Mouse (Mus musculus): ENCODE results near the gene Olfr109.

The Olfr109 gene

DNA sequence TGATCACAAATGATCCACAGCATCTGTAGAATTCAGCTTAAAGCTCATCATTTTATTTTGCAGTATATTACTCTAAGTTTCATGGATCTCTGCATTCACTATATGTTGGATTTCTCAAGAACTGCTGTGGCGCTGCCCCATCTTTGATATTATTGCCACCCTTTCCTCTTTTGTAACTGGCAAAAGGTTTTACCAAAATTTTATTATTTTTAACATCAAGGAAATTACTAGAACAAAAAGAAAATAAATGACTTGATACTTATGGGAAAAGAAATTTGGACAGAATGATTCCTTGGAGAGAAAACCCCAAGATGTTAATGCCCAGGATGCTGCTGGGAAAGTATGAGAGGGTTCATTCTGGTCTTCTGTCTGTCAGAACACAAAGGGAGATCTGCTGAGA, at the start of gene Olfr109:
Gene Olfr109 (plus strand): TSS at position 301 of the 400 bp plus-strand sequence.
- no peak for DNase-seq

DNA sequence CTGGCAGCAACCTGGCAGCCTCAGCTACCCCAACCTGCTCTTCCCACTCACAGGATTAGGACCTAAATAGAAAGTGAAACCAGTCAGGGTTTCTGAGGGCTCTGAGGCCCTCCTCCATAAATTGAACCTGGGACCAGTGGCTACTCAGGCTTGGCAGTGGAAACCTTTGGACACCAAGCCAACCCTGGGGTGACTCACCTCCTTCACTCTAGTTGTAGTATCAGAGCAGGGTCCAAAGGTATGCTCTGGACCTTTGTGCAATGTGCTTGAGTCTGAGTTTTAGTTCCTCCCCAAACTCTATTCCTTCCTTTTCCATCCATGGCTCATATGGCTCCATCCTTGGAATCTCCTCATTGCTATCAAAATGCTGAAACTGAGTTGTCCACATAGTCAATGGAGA, 45.3 kb upstream of the Olfr109 start:
- DNase-seq, result no peak

DNA sequence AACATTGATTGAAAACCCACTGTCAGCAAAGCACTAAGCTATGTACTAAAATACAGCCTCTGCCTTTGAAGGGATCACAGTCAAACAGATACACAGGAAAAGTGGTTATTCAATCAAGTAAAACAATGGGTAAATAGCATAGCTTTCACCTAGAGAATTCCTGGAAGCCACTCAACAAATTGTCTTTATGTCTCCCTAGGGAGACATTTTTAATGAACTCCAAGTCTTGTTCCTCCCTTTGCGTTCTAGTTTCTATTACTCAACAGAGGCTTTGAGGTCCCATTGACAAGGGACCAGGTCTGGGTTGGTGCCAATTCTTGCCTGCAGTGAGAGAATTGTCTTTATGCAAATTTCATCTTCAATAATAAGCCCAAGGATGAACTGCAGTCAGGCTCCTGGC, 13.5 kb upstream of the Olfr109 start, which contains the start of gene Olfr108:
Gene Olfr108 (plus strand): TSS at position 301 of the 400 bp plus-strand sequence.
- no peak for DNase-seq

DNA sequence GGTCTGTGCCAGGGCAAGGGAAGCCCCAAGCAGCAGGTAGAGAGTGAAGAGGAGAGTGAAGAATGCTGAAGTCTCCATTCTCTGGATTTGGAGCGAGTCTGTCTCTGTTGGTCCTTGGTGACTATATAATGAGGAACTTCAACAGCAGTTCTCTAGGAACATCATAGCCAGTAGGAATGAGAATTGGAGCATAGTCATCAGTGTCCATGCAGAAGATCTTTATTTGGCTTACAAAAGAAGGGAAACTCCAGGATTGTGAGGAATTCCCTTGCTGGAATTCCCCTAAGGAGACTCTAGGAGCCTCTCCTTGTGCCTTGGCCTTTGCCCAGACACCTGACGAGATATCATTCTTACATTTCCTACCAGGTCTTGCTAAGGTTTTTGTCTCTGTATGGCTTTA, 24.7 kb downstream of the Olfr109 start, which contains the start of gene H2-M2:
Gene H2-M2 (minus strand): TSS at position 101 of the 400 bp plus-strand sequence.
- DNase-seq, result no peak

DNA sequence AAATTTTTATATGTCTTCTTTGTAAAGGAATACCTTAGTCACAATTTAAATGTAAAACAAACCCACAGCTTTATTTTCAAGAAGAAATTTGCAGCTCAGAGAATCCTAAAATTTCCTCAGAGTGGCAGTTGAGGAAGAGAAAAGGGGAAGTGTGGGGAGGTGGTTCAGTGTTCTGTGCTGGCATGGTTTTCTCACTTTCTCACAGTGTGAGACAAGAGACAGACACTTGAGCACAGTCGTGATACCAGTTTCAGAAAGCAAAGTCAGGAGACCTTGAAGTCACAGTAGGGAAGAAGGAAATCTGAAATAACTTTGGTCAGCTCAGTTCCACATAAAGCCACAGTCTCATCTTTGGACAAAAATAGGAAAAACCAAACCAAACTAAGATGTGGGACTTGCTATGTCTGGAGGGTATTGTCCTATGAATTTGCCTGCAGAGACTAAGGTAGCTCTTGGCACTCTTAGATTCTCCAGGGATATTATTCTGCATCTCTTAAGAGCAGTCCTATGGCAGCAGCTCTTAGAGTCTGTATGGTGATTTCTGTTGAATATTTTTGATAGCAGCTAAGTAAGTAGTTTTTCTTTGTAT, 33.3 kb downstream of the Olfr109 start, which contains the start of gene Olfr110:
Gene Olfr110 (plus strand): TSS at position 539 of the 589 bp plus-strand sequence.
- no peak for DNase-seq

DNA sequence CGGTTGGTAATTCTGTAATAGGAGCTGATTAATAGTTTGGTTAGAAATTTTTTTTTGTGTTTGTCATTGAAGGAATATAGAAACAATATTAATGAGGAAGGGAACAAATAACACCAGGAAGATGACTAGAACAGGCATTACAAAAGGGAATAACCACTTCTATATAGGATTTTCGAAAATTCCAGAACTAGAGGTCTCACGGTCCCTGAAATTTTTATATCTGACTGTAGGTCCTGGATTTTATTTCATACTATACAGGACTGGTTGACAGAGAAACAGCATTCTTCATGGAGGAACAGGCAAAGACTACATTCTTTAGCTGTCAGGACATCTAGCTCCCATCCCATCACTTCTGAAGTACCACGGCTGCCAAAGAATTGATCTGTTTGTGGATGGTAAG, 49.0 kb downstream of the Olfr109 start, which contains the start of gene Olfr111:
Gene Olfr111 (plus strand): TSS at position 301 of the 400 bp plus-strand sequence.
- no peak for DNase-seq

Measured in cerebellum, adult 11 months (tissue).